Mouse (Mus musculus) embryonic facial prominence, embryonic 10.5 days (tissue): Measurements from ENCODE around the gene Idh2. TPM values are rescaled to one million over a fixed set of nuclear protein-coding genes. Genes with fewer than 3 reads are reported as not detected.
"Not testable (repeated sequence)": the region's sequence is repeated elsewhere in the genome, so short reads cannot be mapped to it uniquely, and the experiment has no call there.

ENCODE experiments used
- DNase-seq: peaks from one replicate; pipeline ENCODE4 v3.0.0-alpha.2; 2017; ENCODE audit warnings: low spot score
- H3K27ac ChIP-seq: fragments of 300-500 bp; sonication (generic); replicated peaks from 2 replicates; pipeline ENCODE4 v1.5.1; 2016; ENCODE audit warnings: mild to moderate bottlenecking
- H3K27me3 ChIP-seq: fragments of 300-500 bp; sonication (generic); replicated peaks from 2 replicates; pipeline ENCODE4 v1.6.1; 2016; ENCODE audit warnings: low read depth, mild to moderate bottlenecking; ENCODE audit not compliant: poor library complexity, severe bottlenecking
- H3K36me3 ChIP-seq: fragments of 300-500 bp; sonication (generic); replicated peaks from 2 replicates; pipeline ENCODE4 v1.6.1; 2016; ENCODE audit warnings: mild to moderate bottlenecking, moderate library complexity
- H3K4me1 ChIP-seq: fragments of 300-500 bp; sonication (generic); 2 replicates; pipeline ENCODE4 v1.6.1; 2016
- H3K4me3 ChIP-seq: fragments of 300-500 bp; sonication (generic); 2 replicates; pipeline ENCODE4 v1.5.1; 2016; ENCODE audit warnings: mild to moderate bottlenecking, moderate library complexity
- H3K9me3 ChIP-seq: fragments of 300-500 bp; sonication (generic); 2 replicates; pipeline ENCODE4 v1.6.1; 2016; ENCODE audit warnings: mild to moderate bottlenecking
- WGBS: fragments of 180-500 bp; shearing (Covaris S2); methylation state at CpG from one replicate; pipeline ENCODE4 v1.1.7; 2016; 5-methylcytosine and 5-hydroxymethylcytosine counted together
- polyA plus RNA-seq: library from polyadenylated mRNA; unstranded; fragments of >200 nt; fragmentation: Nextera tagmentation; extraction: Ambion mirVana; gene quantifications from 2 replicates; pipeline ENCODE4 v1.2.1, GENCODE M21; 2016

Idh2 gene
- polyA plus RNA-seq, 1 experiment from 2014 or later: 522 TPM

DNA sequence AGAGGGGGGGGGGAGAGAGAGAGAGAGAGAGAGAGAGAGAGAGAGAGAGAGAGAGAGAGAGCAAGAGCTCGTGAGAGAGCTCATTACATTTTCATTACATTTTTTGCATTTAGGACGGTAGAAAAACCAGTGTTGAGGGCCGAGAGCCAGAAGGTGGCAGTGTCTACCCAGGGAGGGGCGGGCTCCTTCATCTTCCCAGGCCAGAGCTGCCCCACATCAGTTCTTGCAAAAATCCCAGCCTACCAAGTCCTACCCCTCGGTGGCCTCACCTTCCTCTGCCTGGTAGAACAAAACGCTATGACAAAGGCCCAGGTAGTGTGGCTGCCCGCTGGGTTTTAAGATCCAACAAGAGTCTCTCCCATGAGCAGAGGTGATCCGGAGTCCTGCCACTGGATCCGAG, 25.6 kb upstream of the Idh2 start:
- peaks cover 14% of the 10 kb centered on the region for H3K4me1 ChIP-seq

GRCm38 (mm10) chr7:80138375-80138774, 23.2 kb upstream of the Idh2 start:
- no peak overlapping the region for H3K27ac ChIP-seq
- H3K36me3 ChIP-seq: no peaks in the 10 kb centered on the region
- 80% methylated on average over 1 of the region's 1 CpGs for WGBS
- no peak for DNase-seq
- peaks cover 6% of the 10 kb centered on the region for H3K4me1 ChIP-seq
- no peaks in the 10 kb centered on the region for H3K27me3 ChIP-seq
- H3K4me3 ChIP-seq: no peak overlapping the region
- peaks cover 14% of the 10 kb centered on the region for H3K9me3 ChIP-seq

More for the DNA sequence above, 25.6 kb upstream of the Idh2 start:
- Histone ChIP-seq H3K9me3 (peaks cover 14% of the 10 kb centered on the region), H3K27ac (peak overlapping the region; percentile 69), H3K36me3 (no peaks in the 10 kb centered on the region), H3K27me3 (no peaks in the 10 kb centered on the region), H3K4me3 (no peak overlapping the region)
- 15% methylated on average over 9 of the region's 9 CpGs for WGBS
- peak; percentile 85 for DNase-seq

DNA sequence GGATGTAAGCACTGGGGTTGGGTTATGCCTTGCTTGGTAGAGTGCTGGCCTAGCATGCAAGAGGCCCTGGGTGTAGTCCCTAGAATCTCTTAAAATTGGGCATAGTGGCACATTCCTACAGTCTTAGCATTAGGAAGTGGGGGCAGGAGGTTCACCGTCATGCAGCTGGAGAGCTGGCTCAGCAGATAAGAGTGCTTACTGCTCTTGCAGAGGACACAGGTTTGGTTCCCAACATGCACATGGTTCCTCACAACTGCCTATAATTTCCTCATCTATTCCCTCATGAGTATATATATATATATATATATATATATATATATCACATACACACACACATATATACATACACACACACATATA, 20.0 kb upstream of the Idh2 start:
- Histone ChIP-seq H3K4me1 (peaks cover 5% of the 10 kb centered on the region; the same call in 1 of the 2 replicates), H3K36me3 (no peaks in the 10 kb centered on the region), H3K27ac (no peak overlapping the region), H3K4me3 (no peak overlapping the region), H3K9me3 (peaks cover 14% of the 10 kb centered on the region), H3K27me3 (no peaks in the 10 kb centered on the region)
- DNase-seq: no peak
- 78% methylated on average over 1 of the region's 1 CpGs for WGBS

DNA sequence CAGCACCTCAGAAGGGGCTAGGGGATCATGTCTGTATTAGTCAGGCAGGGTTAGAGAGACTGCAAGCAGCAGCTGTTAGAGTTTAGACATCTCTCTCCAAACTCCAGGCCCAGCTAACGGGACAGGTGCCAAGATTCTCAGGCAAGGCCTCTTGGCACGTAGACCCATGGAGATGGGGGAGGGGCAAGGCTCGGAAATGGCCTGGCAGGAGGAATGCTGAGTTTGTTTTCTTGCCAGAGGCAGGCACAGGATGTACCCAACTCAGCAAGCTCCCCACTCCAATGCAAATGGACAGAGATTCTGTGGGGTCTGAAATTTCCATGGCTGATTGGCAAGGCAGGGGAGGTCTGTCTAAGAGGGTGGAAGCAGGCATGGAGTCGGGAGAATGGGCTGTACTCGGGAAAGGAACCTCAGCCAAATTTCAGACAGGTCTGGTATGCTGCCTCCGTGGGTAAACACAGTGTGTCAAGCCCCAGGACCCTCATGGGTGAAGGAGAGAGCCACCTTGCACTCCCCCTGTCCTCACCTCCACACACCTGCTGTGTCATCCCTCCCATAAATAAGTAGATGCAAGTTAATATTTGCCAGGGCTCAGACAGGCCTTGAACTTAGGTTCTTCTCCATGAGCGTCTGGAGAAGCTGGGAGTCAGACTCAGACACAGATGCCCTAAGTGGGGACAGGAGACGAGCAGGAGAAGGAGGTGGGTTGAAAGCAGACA, 19.4 kb upstream of the Idh2 start:
- 54% methylated on average over 8 of the region's 8 CpGs for WGBS
- no peak for DNase-seq
- no peaks in the 10 kb centered on the region for H3K36me3 ChIP-seq
- peaks cover 14% of the 10 kb centered on the region for H3K9me3 ChIP-seq
- H3K4me1 ChIP-seq: peaks cover 6% of the 10 kb centered on the region; the same call in 1 of the 2 replicates
- H3K27me3 ChIP-seq: no peaks in the 10 kb centered on the region
- no peak overlapping the region for H3K27ac ChIP-seq
- H3K4me3 ChIP-seq: no peak overlapping the region

DNA sequence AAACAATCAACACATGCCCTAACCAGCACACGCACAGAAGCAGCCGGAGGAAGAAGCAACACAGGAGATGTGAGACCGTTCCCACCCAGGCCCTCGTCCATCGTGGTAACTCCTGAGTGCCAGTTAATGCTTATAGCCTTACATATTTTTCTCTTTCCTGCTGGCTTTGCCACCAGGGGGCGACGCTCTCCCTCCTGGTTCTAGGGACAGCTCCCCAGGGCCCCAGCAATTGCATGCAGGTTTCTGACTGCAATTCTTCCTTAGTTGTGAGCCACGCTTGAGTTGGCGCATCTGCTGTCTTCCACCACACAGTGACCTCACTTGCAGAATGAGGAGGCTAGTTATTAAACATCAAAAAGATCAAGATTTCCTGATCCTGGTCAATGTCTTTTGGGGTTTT, 17.3 kb upstream of the Idh2 start:
- Histone ChIP-seq H3K27ac (no peak overlapping the region), H3K4me3 (no peak overlapping the region), H3K4me1 (peaks cover 6% of the 10 kb centered on the region; the same call in 1 of the 2 replicates), H3K36me3 (no peaks in the 10 kb centered on the region), H3K9me3 (peaks cover 12% of the 10 kb centered on the region), H3K27me3 (no peaks in the 10 kb centered on the region)
- 59% methylated on average over 9 of the region's 9 CpGs for WGBS
- DNase-seq: peak; percentile 65

GRCm38 (mm10) chr7:80131315-80131714, 16.1 kb upstream of the Idh2 start:
- WGBS: 74% methylated on average over 7 of the region's 7 CpGs
- not testable (repeated sequence) for H3K4me1 ChIP-seq, H3K27ac ChIP-seq, H3K4me3 ChIP-seq, H3K27me3 ChIP-seq, H3K36me3 ChIP-seq, H3K9me3 ChIP-seq, DNase-seq

- Histone ChIP-seq H3K36me3 (no peaks in the 10 kb centered on the region), H3K27me3 (no peaks in the 10 kb centered on the region), H3K4me3 (no peak overlapping the region), H3K27ac (no peak overlapping the region), H3K9me3 (no peaks in the 10 kb centered on the region), H3K4me1 (peaks cover 6% of the 10 kb centered on the region; the same call in 1 of the 2 replicates)
- DNase-seq: no peak
- 44% methylated on average over 12 of the region's 12 CpGs for WGBS
Measured at GRCm38 (mm10) chr7:80130344-80131055, 15.3 kb upstream of the Idh2 start.

DNA sequence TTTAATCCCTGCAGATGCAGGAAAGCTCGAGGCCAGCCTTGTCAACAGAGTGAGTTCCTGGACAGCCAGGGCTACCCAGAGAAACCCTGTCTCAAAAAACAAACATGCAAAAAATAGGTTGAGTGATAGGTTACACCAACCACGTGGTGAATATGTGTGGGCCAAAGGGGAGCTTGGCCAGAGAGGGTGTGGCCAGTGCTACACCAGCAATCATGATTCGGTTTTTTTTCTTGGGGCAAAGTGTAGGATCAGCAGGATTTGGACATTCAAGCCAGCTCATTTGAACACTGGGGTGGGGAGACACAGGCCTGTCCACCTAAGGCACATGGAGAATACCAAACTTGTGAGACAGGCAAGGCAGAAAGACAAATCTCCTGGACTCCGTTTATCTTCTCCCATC, 14.1 kb upstream of the Idh2 start:
- Histone ChIP-seq H3K27me3 (no peaks in the 10 kb centered on the region), H3K4me3 (no peak overlapping the region), H3K36me3 (no peaks in the 10 kb centered on the region), H3K9me3 (no peaks in the 10 kb centered on the region), H3K4me1 (peaks cover 6% of the 10 kb centered on the region; the same call in 1 of the 2 replicates), H3K27ac (no peak overlapping the region)
- WGBS: 70% methylated on average over 4 of the region's 4 CpGs
- DNase-seq: no peak

GRCm38 (mm10) chr7:80123672-80124071, 8.5 kb upstream of the Idh2 start:
- Histone ChIP-seq H3K27ac (no peak overlapping the region), H3K36me3 (no peaks in the 10 kb centered on the region), H3K27me3 (no peaks in the 10 kb centered on the region), H3K4me3 (no peak overlapping the region), H3K9me3 (no peaks in the 10 kb centered on the region), H3K4me1 (no peaks in the 10 kb centered on the region)
- DNase-seq: no peak
- WGBS: 88% methylated on average over 2 of the region's 2 CpGs

- H3K27me3 ChIP-seq: no peaks in the 10 kb centered on the region
- H3K36me3 ChIP-seq: no peaks in the 10 kb centered on the region
- no peak overlapping the region for H3K27ac ChIP-seq
- no peak for DNase-seq
- H3K9me3 ChIP-seq: no peaks in the 10 kb centered on the region
- 62% methylated on average over 4 of the region's 4 CpGs for WGBS
- no peak overlapping the region for H3K4me3 ChIP-seq
- H3K4me1 ChIP-seq: no peaks in the 10 kb centered on the region
Measured at GRCm38 (mm10) chr7:80123115-80123514, 7.9 kb upstream of the Idh2 start.

GRCm38 (mm10) chr7:80121083-80121482, 5.9 kb upstream of the Idh2 start:
- WGBS: 75% methylated on average over 5 of the region's 5 CpGs

DNA sequence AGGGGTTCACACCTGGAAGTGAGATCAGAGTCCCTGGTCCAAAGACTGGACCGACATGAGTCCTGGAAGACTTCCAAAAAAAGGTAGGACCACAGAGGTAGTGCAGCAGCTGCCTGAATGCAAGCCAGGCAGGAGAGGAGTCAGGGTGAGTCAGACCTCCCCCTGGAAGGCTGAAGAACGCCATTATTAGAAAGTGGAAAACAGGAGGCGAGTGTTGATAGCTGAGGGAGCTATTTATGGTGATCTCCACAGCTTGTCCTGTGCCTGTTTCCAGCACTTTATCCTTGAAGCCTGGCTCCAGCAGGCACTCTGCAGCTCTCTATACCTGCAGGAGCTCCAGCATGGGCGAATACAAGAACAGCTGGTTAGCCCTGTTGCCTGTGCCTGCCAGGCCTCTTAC, 4.0 kb upstream of the Idh2 start:
- WGBS: 78% methylated on average over 4 of the region's 4 CpGs
- Histone ChIP-seq H3K36me3 (no peaks in the 10 kb centered on the region), H3K27me3 (0 out of 2 replicates have a peak, but pooled peaks cover 3% of the 10 kb centered on the region), H3K27ac (no peak overlapping the region), H3K4me3 (no peak overlapping the region), H3K9me3 (no peaks in the 10 kb centered on the region), H3K4me1 (peaks cover 24% of the 10 kb centered on the region)
- DNase-seq: no peak

More at GRCm38 (mm10) chr7:80121083-80121482, 5.9 kb upstream of the Idh2 start:
- no peaks in the 10 kb centered on the region for H3K9me3 ChIP-seq
- peaks cover 6% of the 10 kb centered on the region for H3K4me1 ChIP-seq
- H3K36me3 ChIP-seq: no peaks in the 10 kb centered on the region
- no peak overlapping the region for H3K4me3 ChIP-seq
- no peak for DNase-seq
- H3K27me3 ChIP-seq: 0 out of 2 replicates have a peak, but pooled peaks cover 3% of the 10 kb centered on the region
- no peak overlapping the region for H3K27ac ChIP-seq

- Histone ChIP-seq H3K36me3 (peaks cover 22% of the 10 kb centered on the region), H3K27me3 (0 out of 2 replicates have a peak, but pooled peaks cover 3% of the 10 kb centered on the region), H3K4me1 (peaks cover 52% of the 10 kb centered on the region), H3K4me3 (peak overlapping the region; percentile 91), H3K9me3 (no peaks in the 10 kb centered on the region), H3K27ac (peak overlapping the region; percentile 98)
- 83% methylated on average over 2 of the region's 2 CpGs for WGBS
- no peak for DNase-seq
Measured at GRCm38 (mm10) chr7:80116158-80116557, 966 bp upstream of the Idh2 start.
